Mouse (Mus musculus): ENCODE results near the gene Gm45808. TPM values are rescaled to one million over a fixed set of nuclear protein-coding genes. Genes with fewer than 3 reads are reported as not detected.
"Not testable (repeated sequence)": the region's sequence is repeated elsewhere in the genome, so short reads cannot be mapped to it uniquely, and the experiment has no call there.

The Gm45808 gene
- polyA plus RNA-seq, 1 experiment from 2014 or later, result not detected

- peaks cover 10% of the 10 kb centered on the region; the same call in 1 of the 2 replicates for H3K36me3 ChIP-seq (ENCODE audit: control insufficient read depth, insufficient read depth, low read length)
- peak overlapping the region; percentile 57; the same call in 1 of the 2 replicates for H3K27ac ChIP-seq (ENCODE audit: low read depth, low read length)
- no peak for ATAC-seq (replicated peaks; ENCODE audit: low FRiP score)
- DNase-seq (ENCODE audit: low spot score), result no peak
- H3K27me3 ChIP-seq (ENCODE audit: control insufficient read depth, insufficient read depth, low read length), result no peaks in the 10 kb centered on the region
- WGBS, result 69% methylated on average over 5 of the region's 5 CpGs
- no peak overlapping the region for H3K4me3 ChIP-seq (ENCODE audit: low read depth, low read length)
- H3K9me3 ChIP-seq (ENCODE audit: control insufficient read depth, low read length), result no peaks in the 10 kb centered on the region
- H3K4me1 ChIP-seq (replicated peaks; ENCODE audit: control insufficient read depth, insufficient read depth, low read length), result peaks cover 15% of the 10 kb centered on the region
- H3K4me2 ChIP-seq (ENCODE audit: low read depth, low read length, severe bottlenecking), result no peak overlapping the region
- H3K9ac ChIP-seq (ENCODE audit: low read length), result no peak overlapping the region
Observed at GRCm38 (mm10) chr7:45461326-45461725, 25.3 kb downstream of the Gm45808 start.

- ATAC-seq (replicated peaks; ENCODE audit: low FRiP score), result no peak
- Histone ChIP-seq H3K9ac (ENCODE audit: low read length) (no peak overlapping the region), H3K4me3 (ENCODE audit: low read depth, low read length) (no peak overlapping the region), H3K4me1 (replicated peaks; ENCODE audit: control insufficient read depth, insufficient read depth, low read length) (peaks cover 13% of the 10 kb centered on the region), H3K27me3 (ENCODE audit: control insufficient read depth, insufficient read depth, low read length) (no peaks in the 10 kb centered on the region), H3K27ac (ENCODE audit: low read depth, low read length) (peak overlapping the region; percentile 57), H3K36me3 (ENCODE audit: control insufficient read depth, insufficient read depth, low read length) (peaks cover 10% of the 10 kb centered on the region; the same call in 1 of the 2 replicates), H3K9me3 (ENCODE audit: control insufficient read depth, low read length) (no peaks in the 10 kb centered on the region), H3K4me2 (ENCODE audit: low read depth, low read length, severe bottlenecking) (no peak overlapping the region)
- DNase-seq (ENCODE audit: low spot score), result peak; percentile 71
- 54% methylated on average over 13 of the region's 13 CpGs for WGBS
Observed at GRCm38 (mm10) chr7:45460860-45461314, 25.7 kb downstream of the Gm45808 start.

GRCm38 (mm10) chr7:45460377-45460776 is 26.2 kb downstream of the Gm45808 start:
- H3K4me1 ChIP-seq (replicated peaks; ENCODE audit: control insufficient read depth, insufficient read depth, low read length), result peaks cover 10% of the 10 kb centered on the region; the same call in 1 of the 2 replicates
- no peak for DNase-seq (ENCODE audit: low spot score)
- peaks cover 10% of the 10 kb centered on the region; the same call in 1 of the 2 replicates for H3K36me3 ChIP-seq (ENCODE audit: control insufficient read depth, insufficient read depth, low read length)

GRCm38 (mm10) chr7:45459564-45460140 is 27.0 kb downstream of the Gm45808 start, which contains the start of gene Ftl1:
TSS of gene Ftl1 (minus strand) at chr7:45459884.
- H3K9ac ChIP-seq (ENCODE audit: low read length), result peak within 1 kb of the TSS; percentile 92
- whole genome bisulfite sequencing, result under 1% methylated on average over 28 of the region's 37 CpGs

More at GRCm38 (mm10) chr7:45460377-45460776, 26.2 kb downstream of the Gm45808 start:
- 73% methylated on average over 7 of the region's 7 CpGs for WGBS
- Histone ChIP-seq H3K27ac (ENCODE audit: low read depth, low read length) (peak overlapping the region; percentile 57), H3K9me3 (ENCODE audit: control insufficient read depth, low read length) (no peaks in the 10 kb centered on the region), H3K4me2 (ENCODE audit: low read depth, low read length, severe bottlenecking) (peak overlapping the region; percentile 43), H3K4me3 (ENCODE audit: low read depth, low read length) (peak overlapping the region; percentile 82), H3K9ac (ENCODE audit: low read length) (peak overlapping the region; percentile 40), H3K27me3 (ENCODE audit: control insufficient read depth, insufficient read depth, low read length) (no peaks in the 10 kb centered on the region)
- ATAC-seq (replicated peaks; ENCODE audit: low FRiP score), result no peak

GRCm38 (mm10) chr7:45458748-45459563 is 27.7 kb downstream of the Gm45808 start:
- no peaks in the 10 kb centered on the region for H3K27me3 ChIP-seq (ENCODE audit: control insufficient read depth, insufficient read depth, low read length)
- peak overlapping the region; percentile 92 for H3K9ac ChIP-seq (ENCODE audit: low read length)
- peak; percentile 94 for DNase-seq (ENCODE audit: low spot score)
- peaks cover 10% of the 10 kb centered on the region; the same call in 1 of the 2 replicates for H3K4me1 ChIP-seq (replicated peaks; ENCODE audit: control insufficient read depth, insufficient read depth, low read length)
- peak; percentile 74 for ATAC-seq (replicated peaks; ENCODE audit: low FRiP score)
- H3K27ac ChIP-seq (ENCODE audit: low read depth, low read length), result peak overlapping the region; percentile 89
- peak overlapping the region; percentile 82 for H3K4me3 ChIP-seq (ENCODE audit: low read depth, low read length)
- H3K4me2 ChIP-seq (ENCODE audit: low read depth, low read length, severe bottlenecking), result peak overlapping the region; percentile 81
- H3K9me3 ChIP-seq (ENCODE audit: control insufficient read depth, low read length), result no peaks in the 10 kb centered on the region
- WGBS, result under 1% methylated on average over 42 of the region's 43 CpGs
- peaks cover 8% of the 10 kb centered on the region; the same call in 1 of the 2 replicates for H3K36me3 ChIP-seq (ENCODE audit: control insufficient read depth, insufficient read depth, low read length)

More at GRCm38 (mm10) chr7:45459564-45460140, 27.0 kb downstream of the Gm45808 start, which contains the start of gene Ftl1:
- not testable (repeated sequence) for H3K36me3 ChIP-seq (ENCODE audit: control insufficient read depth, insufficient read depth, low read length); H3K4me1 ChIP-seq (replicated peaks; ENCODE audit: control insufficient read depth, insufficient read depth, low read length); H3K9me3 ChIP-seq (ENCODE audit: control insufficient read depth, low read length); H3K27me3 ChIP-seq (ENCODE audit: control insufficient read depth, insufficient read depth, low read length)
- peak; percentile 97 for ATAC-seq (replicated peaks; ENCODE audit: low FRiP score)
- Histone ChIP-seq H3K4me2 (ENCODE audit: low read depth, low read length, severe bottlenecking) (peak within 1 kb of the TSS; percentile 81), H3K4me3 (ENCODE audit: low read depth, low read length) (peak within 1 kb of the TSS; percentile 82), H3K27ac (ENCODE audit: low read depth, low read length) (peak within 1 kb of the TSS; percentile 89)
- DNase-seq (ENCODE audit: low spot score), result peak; percentile 99

- Histone ChIP-seq H3K9ac (ENCODE audit: low read length) (no peak overlapping the region; the same call in 1 of the 2 replicates), H3K27me3 (ENCODE audit: control insufficient read depth, insufficient read depth, low read length) (no peaks in the 10 kb centered on the region), H3K4me2 (ENCODE audit: low read depth, low read length, severe bottlenecking) (peak overlapping the region; percentile 81), H3K9me3 (ENCODE audit: control insufficient read depth, low read length) (no peaks in the 10 kb centered on the region), H3K36me3 (ENCODE audit: control insufficient read depth, insufficient read depth, low read length) (peaks cover 3% of the 10 kb centered on the region; the same call in 1 of the 2 replicates), H3K4me3 (ENCODE audit: low read depth, low read length) (peak overlapping the region; percentile 82), H3K27ac (ENCODE audit: low read depth, low read length) (no peak overlapping the region), H3K4me1 (replicated peaks; ENCODE audit: control insufficient read depth, insufficient read depth, low read length) (peaks cover 10% of the 10 kb centered on the region; the same call in 1 of the 2 replicates)
- ATAC-seq (replicated peaks; ENCODE audit: low FRiP score) (no peak), DNase-seq (ENCODE audit: low spot score) (no peak)
- WGBS, result 81% methylated on average over 9 of the region's 10 CpGs
Observed at GRCm38 (mm10) chr7:45457204-45458060, 29.2 kb downstream of the Gm45808 start.

- ATAC-seq (replicated peaks; ENCODE audit: low FRiP score) (no peak), DNase-seq (ENCODE audit: low spot score) (no peak)
- Histone ChIP-seq H3K4me1 (replicated peaks; ENCODE audit: control insufficient read depth, insufficient read depth, low read length) (peaks cover 10% of the 10 kb centered on the region; the same call in 1 of the 2 replicates), H3K36me3 (ENCODE audit: control insufficient read depth, insufficient read depth, low read length) (peaks cover 3% of the 10 kb centered on the region; the same call in 1 of the 2 replicates), H3K9ac (ENCODE audit: low read length) (no peak overlapping the region), H3K9me3 (ENCODE audit: control insufficient read depth, low read length) (no peaks in the 10 kb centered on the region), H3K27me3 (ENCODE audit: control insufficient read depth, insufficient read depth, low read length) (no peaks in the 10 kb centered on the region), H3K4me3 (ENCODE audit: low read depth, low read length) (no peak overlapping the region), H3K4me2 (ENCODE audit: low read depth, low read length, severe bottlenecking) (no peak overlapping the region), H3K27ac (ENCODE audit: low read depth, low read length) (no peak overlapping the region)
- WGBS, result 70% methylated on average over 9 of the region's 9 CpGs
Observed at GRCm38 (mm10) chr7:45456721-45457203, 29.8 kb downstream of the Gm45808 start.
